Mouse (Mus musculus): ENCODE results near the gene Miga2. TPM values are rescaled to one million over a fixed set of nuclear protein-coding genes. Genes with fewer than 3 reads are reported as not detected.

Miga2 gene
- total RNA-seq, 2 experiments from 2014 or later: 112 to 120 TPM

DNA sequence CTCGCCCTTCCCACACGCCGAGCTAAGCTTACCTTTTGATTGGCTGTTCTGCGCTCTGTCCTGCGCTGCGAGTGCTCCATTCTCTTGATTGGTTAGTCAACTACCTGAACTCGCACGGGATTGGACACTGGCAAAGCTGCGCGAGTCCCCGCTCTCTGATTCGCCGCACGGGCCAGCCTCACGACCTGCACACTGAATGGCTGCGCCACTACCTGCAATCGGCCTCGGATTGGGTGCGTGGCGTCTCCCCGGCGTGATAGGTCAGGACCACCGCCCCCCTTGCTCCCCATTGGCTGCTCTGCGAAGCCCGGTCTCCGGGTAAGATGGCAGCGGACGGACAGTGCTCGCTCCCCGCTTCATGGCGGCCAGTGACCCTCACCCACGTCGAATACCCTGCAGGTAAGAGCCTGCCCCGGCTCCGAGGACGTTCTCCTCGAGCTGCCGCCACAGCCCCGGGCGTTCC is 28.1 kb downstream of the Miga2 start, which contains the start of gene Dolpp1:
TSS of gene Dolpp1 (plus strand) at position 141 of the 463 bp plus-strand sequence.
- no peak for TF ChIP-seq CTCF (conservative IDR thresholded peaks at IDR 0.05)
- peak within 1 kb of the TSS; percentile 93 for H3K4me3 ChIP-seq
- peak; percentile 96 to 99 for DNase-seq (ENCODE audit: low spot score in 2 of 2)
- H3K27ac ChIP-seq: peak within 1 kb of the TSS; percentile 97

DNA sequence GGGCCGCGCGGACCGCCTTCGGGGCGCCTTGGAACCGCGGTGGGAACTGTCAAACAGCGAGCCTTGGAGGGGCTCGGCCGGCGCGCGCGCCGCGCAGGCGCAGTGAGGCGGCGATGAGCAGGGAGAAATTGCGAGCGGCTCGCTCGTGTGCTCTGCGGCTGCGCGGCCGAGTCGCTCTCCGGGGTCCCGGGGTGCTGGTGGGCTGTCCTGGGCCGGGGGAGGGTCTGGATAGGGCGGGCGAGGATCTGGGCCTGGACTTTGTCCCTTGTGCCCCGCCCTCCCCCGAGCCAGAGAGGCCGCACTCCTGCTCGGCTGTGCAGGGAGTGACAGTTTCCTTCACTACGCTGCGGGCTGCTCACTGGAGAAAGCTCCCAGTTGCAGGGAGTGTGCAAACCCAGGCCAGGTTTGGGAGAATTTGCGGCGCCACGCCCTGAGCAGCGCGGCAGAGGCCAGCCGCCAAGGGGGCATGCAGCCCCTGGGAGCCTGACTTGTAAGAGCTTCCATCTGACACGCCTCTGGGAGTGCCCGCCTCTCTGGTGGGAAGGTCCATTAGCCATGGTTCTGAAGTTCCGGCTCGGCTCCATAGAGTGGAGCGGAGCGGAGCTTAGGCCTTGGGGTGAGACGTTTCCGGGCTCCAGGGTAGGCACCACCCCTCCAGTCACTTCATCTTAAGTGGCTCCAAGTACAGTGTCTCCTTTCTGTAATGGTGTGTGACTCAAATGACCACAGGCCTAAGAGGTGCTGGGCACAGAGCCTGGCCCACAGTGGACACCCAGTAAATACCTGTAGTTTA is 28.7 kb downstream of the Miga2 start:
- DNase-seq (ENCODE audit: low spot score in 2 of 2): peak; percentile 67 to 82
- TF ChIP-seq CTCF (conservative IDR thresholded peaks at IDR 0.05): no peak
- Histone ChIP-seq H3K27ac (peak overlapping the region; percentile 97), H3K4me3 (peak overlapping the region; percentile 93)

DNA sequence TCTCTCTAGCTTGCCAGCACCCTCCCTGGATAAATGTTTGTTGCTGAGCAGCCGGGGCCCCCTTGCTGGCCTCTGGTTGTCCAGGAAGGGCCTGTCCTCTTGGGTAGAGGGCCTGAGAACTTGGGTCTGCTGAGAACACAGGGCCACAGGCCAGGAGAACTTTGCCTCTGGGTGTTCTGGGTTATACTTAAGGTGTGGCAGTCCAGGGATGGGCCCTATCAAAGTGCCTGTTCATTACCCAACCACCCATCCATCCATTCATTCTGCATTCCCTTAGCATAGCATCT is 29.3 kb downstream of the Miga2 start:
- Histone ChIP-seq H3K27ac (peak overlapping the region; percentile 97), H3K4me3 (peak overlapping the region; percentile 93)
- DNase-seq (ENCODE audit: low spot score in 2 of 2): no peak
- TF ChIP-seq CTCF (conservative IDR thresholded peaks at IDR 0.05): no peak

DNA sequence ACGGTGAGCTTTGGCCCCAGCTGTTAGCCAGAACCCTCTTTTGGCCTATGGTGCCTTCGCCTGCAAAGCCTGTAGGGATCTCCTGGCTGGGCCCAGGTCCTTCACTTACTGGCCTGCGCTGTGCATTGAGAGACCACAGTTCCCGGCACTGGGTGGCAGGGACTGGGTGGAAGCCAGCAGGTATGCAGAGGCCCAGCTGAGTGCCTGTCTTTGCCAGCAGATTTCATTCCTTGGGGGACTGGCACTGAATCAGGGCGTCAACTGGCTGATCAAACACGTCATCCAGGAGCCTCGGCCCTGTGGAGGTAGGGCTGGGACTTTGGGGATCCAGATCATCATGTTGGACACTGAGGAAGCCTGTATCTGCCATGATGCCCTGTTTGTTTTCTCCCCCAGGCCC is 31.7 kb downstream of the Miga2 start:
- DNase-seq (ENCODE audit: low spot score in 2 of 2): no peak
- H3K27ac ChIP-seq: no peak overlapping the region
- TF ChIP-seq CTCF (conservative IDR thresholded peaks at IDR 0.05): no peak
- no peak overlapping the region for H3K4me3 ChIP-seq

DNA sequence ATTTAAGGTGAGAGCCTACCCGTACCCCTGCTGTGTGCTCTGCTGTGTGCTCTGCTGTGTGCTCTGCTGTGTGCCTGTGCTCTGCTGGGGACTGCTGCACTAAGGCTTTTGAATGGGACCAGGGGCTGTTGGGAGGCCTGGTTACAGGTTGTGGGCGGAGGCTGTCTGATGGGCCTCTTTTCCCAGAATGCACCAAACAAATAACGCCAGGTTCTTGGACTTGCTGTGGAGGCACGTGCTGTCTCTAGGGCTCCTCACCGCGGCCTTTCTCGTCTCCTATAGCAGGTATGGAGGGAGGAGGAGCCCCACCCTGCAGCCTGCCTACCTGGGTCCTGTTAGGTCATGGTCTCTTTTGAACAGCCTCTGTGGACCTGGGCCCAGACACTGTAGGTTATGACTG is 32.2 kb downstream of the Miga2 start:
- Histone ChIP-seq H3K27ac (no peak overlapping the region), H3K4me3 (no peak overlapping the region)
- no peak for TF ChIP-seq CTCF (conservative IDR thresholded peaks at IDR 0.05)
- DNase-seq (ENCODE audit: low spot score in 2 of 2): no peak

DNA sequence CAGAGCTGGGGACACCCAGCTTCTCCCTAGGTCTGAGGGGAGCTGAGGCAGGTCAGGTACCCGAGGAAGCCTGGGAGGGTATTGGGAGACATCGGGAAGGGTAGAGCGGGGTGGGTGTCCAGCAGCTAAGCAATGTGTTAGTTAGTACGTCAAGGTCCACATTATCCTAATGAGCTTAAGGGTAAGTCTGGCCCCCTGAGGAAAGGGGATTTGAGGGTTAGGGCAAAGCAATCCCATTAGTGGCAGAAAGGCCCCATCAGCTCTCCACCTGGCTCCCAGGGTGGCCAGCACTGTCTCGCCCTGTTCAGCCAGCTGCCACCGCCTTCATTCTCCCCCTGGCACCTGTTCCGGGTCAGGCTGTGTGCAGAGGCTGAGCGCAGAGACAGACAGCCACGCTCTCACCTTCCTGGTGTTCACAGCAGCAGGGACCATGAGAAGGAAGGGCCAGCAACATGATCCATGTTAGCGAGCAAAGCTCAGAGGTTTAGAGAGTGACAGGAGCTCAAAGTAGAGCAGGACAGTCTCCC is 34.0 kb downstream of the Miga2 start:
- H3K27ac ChIP-seq: no peak overlapping the region
- no peak for DNase-seq (ENCODE audit: low spot score in 2 of 2)
- H3K4me3 ChIP-seq: no peak overlapping the region
- no peak for TF ChIP-seq CTCF (conservative IDR thresholded peaks at IDR 0.05)

DNA sequence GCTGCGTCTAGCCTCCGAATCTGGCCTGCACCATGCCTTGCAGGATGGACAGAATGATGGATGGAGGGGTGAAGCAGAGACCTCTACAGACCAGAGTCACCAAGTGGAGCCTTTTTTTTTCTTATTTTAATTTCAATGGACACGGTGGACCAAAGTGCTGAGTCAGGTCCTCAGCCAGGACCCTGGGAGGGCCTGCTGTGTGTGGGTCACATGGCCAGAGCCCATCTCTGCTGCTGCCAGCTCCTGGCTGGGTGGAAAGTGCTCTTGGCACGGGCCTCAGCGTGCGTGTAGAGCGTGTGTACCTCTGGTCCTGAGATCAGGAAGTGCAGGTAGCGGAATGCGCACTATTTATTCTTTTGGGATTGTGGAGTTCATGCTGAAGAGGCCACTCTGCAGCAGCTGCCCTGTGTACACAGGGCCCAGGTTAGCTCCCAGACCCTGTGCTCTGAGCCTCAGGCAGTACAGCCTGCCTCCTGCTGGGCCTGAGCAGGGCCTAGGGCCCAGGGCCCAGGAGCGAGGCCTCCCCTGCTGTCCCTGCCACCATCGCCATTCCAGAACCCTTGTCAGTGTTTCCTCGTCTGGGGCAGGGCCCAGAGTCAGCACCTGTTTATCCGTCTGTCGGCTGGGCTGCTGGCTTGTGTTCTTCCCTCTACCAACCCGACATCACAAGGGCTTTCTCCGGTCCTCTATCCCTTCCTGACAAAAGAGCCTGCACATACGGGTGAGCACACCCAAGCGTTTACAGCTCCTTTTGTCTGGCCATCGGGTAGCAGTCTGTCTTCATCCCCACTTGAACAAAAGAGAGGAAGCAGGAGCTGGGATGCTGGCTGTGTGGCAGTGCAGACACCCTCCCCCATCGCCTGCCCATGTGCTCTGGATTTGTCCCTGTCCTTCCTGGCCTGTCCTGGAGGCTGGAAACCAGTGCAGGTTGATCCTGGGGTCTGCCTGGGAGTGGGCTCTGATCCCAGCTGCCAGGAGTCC is 35.4 kb downstream of the Miga2 start:
- DNase-seq (ENCODE audit: low spot score in 2 of 2): no peak
- H3K4me3 ChIP-seq: no peak overlapping the region
- H3K27ac ChIP-seq: peak overlapping the region; percentile 77
- no peak for TF ChIP-seq CTCF (conservative IDR thresholded peaks at IDR 0.05)

DNA sequence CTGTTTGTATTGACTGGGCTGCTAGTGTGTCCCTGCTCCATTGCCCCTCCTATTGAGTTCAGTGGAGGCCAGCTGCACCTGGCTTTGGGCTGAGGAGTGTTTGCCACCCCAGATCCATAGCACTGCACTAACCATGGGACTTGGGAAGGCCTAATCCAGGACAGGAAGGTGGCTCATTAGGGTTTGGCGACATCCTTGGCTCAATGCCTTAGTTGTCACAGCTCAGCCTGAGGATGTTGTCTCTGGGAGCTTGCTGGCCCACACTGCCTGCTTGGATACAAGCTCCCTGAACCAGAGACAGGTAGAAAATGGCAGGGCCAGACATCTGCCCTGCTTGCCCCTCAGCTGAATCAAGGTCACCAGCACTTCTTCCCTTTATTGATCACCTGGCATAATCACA is 37.5 kb downstream of the Miga2 start:
- TF ChIP-seq CTCF (conservative IDR thresholded peaks at IDR 0.05): no peak
- H3K4me3 ChIP-seq: no peak overlapping the region
- H3K27ac ChIP-seq: peak overlapping the region; percentile 57; the same call in 1 of the 2 replicates
- no peak for DNase-seq (ENCODE audit: low spot score in 2 of 2)

DNA sequence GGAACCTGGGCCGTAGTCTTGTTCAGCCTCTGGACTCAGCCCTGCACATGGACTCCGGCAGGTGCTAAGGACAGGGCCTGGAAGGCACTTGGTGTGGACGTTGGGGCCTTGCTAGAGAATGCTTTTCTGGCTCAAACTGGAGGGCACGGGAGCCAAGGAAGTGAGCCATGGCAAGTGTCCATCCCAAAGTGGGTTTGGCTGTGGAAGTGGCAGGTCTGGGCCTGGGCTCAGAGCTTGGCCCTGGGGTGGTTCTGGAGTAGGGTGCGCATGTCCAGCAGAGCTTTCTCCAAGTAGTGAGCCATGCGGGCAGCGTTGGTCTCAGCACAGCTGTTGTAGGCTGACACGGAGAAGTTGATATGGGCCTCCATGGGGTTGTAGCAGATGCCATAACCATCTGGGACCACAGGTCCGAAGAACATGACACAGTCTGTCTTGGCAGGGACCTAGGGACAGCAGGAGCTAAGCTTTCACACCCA is 38.4 kb downstream of the Miga2 start:
- Histone ChIP-seq H3K27ac (peak overlapping the region; percentile 57; the same call in 1 of the 2 replicates), H3K4me3 (no peak overlapping the region)
- no peak for DNase-seq (ENCODE audit: low spot score in 2 of 2)
- TF ChIP-seq CTCF (conservative IDR thresholded peaks at IDR 0.05): no peak

DNA sequence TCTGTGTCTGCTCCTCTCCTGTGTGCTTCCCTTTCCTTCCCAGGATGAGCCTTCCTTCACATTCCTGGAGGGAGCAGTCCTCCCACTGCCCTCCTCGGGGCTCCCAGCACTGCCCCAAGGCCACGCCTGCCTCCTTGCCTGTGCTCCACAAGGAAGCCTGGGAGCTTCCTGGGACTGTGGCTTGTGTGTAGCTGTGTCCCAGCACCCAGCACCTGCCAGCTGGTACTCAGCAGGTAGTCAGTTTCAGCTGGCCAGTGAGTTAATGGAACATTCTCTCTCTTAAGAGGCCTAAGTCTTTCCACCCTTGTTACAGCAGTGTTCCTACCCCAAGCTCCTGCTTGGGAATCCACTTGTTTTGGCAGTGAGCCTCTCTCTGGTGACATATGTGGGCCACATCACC is 38.8 kb downstream of the Miga2 start:
- no peak overlapping the region for H3K4me3 ChIP-seq
- no peak for TF ChIP-seq CTCF (conservative IDR thresholded peaks at IDR 0.05)

DNA sequence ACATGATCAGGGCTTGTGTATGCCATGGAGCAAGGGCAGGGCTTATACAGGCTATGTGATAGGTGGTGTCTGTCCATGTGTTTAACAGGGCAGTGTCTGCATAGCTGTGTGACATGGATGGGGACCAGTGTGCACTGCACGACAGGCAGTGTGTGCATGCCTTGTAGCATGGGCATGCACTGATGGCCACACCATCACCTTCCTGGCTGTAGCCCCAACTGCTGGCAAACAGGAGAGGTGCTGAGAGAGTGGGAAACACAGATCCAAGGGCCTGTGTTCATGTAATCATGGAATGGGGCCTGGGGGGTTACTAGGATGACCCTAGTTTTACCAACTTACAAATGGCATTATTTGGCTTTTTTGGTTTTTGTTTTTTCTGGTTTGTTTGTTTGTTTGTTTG is 39.8 kb downstream of the Miga2 start:
- Histone ChIP-seq H3K4me3 (no peak overlapping the region), H3K27ac (no peak overlapping the region)
- no peak for DNase-seq (ENCODE audit: low spot score in 2 of 2)
- peak; percentile 66 for TF ChIP-seq CTCF (conservative IDR thresholded peaks at IDR 0.05)

More for the DNA sequence above, 38.8 kb downstream of the Miga2 start:
- H3K27ac ChIP-seq: peak overlapping the region; percentile 57; the same call in 1 of the 2 replicates
- no peak for DNase-seq (ENCODE audit: low spot score in 2 of 2)

DNA sequence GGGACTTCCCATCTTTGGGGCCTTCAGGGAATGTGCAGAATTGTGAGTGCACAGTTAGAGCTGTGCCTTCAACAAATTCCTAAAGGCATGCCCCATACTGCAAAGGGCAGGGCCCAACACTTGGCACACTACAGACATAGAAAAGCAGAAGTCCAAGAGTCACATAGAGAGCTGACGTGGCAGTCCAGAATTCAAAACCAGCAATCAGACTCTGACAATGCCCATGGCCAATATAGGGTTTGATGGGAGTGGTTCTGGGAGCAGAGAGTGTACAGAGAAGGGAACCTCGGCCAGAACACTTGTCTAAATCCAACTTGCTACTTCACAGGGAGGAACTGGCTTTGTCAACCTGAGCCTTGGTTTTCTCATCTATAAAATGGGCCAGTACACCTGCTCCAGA is 43.2 kb downstream of the Miga2 start:
- no peak for TF ChIP-seq CTCF (conservative IDR thresholded peaks at IDR 0.05)
- DNase-seq (ENCODE audit: low spot score in 2 of 2): no peak
- no peak overlapping the region for H3K4me3 ChIP-seq
- peak overlapping the region; percentile 28; the same call in 1 of the 2 replicates for H3K27ac ChIP-seq

DNA sequence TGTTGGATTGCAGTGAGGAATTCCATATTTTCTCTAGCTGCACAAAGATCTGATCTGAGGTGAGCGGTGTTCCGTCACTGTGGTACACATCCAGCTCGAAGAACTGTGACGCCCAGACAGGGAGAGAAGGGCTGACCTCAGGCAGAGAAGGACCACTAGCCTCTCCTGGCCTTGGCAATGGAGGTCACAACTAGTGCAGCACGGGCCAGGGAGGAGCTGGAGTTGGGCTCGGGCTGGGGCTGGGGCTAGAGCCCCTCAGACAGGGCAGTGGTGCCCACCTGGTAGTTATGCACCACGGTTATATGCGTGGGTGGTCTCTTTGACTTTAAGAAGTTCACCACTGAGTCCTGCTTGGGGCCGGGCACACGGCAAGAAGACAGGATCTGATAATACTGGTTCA is 43.7 kb downstream of the Miga2 start:
- H3K4me3 ChIP-seq: no peak overlapping the region
- no peak for TF ChIP-seq CTCF (conservative IDR thresholded peaks at IDR 0.05)
- DNase-seq (ENCODE audit: low spot score in 2 of 2): no peak
- H3K27ac ChIP-seq: no peak overlapping the region

Data from layer of hippocampus, adult 2 months (tissue).